Mouse (Mus musculus) liver, embryonic 16.5 days (tissue): ENCODE data around the gene Ap1m2. TPM values are rescaled to one million over a fixed set of nuclear protein-coding genes. Genes with fewer than 3 reads are reported as not detected.
"Not testable (repeated sequence)": the region's sequence is repeated elsewhere in the genome, so short reads cannot be mapped to it uniquely, and the experiment has no call there.

Source experiments
- ATAC-seq: fragments of 200-750 bp; cut with Nextera tagmentation; 2 replicates; pipeline ENCODE4 v1.8.0; 2017; ENCODE audit warnings: low read depth, mild to moderate bottlenecking, moderate number of reproducible peaks, moderate library complexity
- H3K27ac ChIP-seq: fragments of 300-500 bp; sonication (generic); 2 replicates; pipeline ENCODE4 v1.5.1; 2014; ENCODE audit warnings: mild to moderate bottlenecking, low read length
- H3K27me3 ChIP-seq: fragments of 300-500 bp; sonication (generic); 2 replicates; pipeline ENCODE4 v1.6.1; 2014; ENCODE audit warnings: low read depth, low read length, mixed read lengths; ENCODE audit not compliant: control insufficient read depth, insufficient read depth
- H3K36me3 ChIP-seq: fragments of 300-500 bp; sonication (generic); 2 replicates; pipeline ENCODE4 v1.6.1; 2014; ENCODE audit warnings: mild to moderate bottlenecking; ENCODE audit not compliant: control insufficient read depth, insufficient read depth
- H3K4me1 ChIP-seq: fragments of 300-500 bp; sonication (generic); 2 replicates; pipeline ENCODE4 v1.6.1; 2014; ENCODE audit warnings: low read depth, low read length, mixed read lengths; ENCODE audit not compliant: control insufficient read depth
- H3K4me2 ChIP-seq: fragments of 300-500 bp; sonication (generic); 2 replicates; pipeline ENCODE4 v1.6.1; 2014; ENCODE audit warnings: low read depth, low read length, mixed read lengths
- H3K4me3 ChIP-seq: fragments of 300-500 bp; sonication (generic); 2 replicates; pipeline ENCODE4 v1.5.1; 2014; ENCODE audit warnings: low read depth, mild to moderate bottlenecking, low read length
- H3K9ac ChIP-seq: fragments of 300-500 bp; sonication (generic); 2 replicates; pipeline ENCODE4 v1.6.1; 2014; ENCODE audit warnings: low read depth, low read length
- H3K9me3 ChIP-seq: fragments of 300-500 bp; sonication (generic); replicated peaks from 2 replicates; pipeline ENCODE4 v1.6.1; 2016; ENCODE audit warnings: low read length; ENCODE audit not compliant: control insufficient read depth
- WGBS: fragments of 180-500 bp; shearing (Covaris S2); extraction: QIAGEN DNeasy Blood & Tissue Kit; methylation state at CpG from one replicate; pipeline ENCODE4 v1.1.7; 2014; ENCODE audit not compliant: insufficient replicate concordance; 5-methylcytosine and 5-hydroxymethylcytosine counted together
- polyA plus RNA-seq: library from polyadenylated mRNA; unstranded; fragments of >200 nt; fragmentation: Nextera tagmentation; extraction: Ambion mirVana; gene quantifications from 2 replicates; pipeline ENCODE4 v1.2.1, GENCODE M21; 2015

Gene Ap1m2
- polyA plus RNA-seq, 1 experiment from 2014 or later: 1.1 TPM

DNA sequence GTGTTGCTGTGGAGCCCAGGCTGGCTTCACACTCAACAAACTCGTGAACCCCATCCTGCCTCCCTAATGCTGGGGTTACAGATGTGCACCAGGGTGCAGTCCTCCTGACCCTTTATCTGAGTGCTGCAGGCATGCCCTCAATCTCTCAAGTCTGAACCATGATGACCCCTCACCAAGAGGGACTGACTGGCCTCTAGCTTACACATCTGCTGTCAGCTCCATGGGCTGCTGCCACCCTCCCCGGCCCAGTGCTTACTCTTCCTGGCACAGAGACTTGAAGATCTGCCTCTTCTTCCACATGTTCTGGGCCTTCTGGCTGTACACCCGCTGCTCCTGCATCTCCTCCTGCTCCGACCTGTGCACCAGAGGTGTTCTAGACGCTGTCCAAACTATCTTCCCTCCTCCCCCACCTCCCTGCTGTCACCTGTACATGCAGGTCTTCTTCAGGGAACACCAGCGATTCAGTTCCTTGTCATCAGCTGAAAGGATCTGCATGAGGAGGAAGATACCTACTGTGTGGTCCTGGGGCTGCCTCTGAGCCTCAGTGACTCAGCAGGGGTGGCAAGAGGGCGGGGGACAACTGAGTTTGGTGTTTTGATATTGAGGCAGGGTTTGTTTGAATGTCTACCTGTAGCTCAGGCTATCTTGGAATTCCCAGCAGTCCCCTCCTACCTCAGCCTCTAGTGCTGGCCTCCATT is 37.0 kb downstream of the Ap1m2 start:
- peaks cover 86% of the 10 kb centered on the region for H3K36me3 ChIP-seq

DNA sequence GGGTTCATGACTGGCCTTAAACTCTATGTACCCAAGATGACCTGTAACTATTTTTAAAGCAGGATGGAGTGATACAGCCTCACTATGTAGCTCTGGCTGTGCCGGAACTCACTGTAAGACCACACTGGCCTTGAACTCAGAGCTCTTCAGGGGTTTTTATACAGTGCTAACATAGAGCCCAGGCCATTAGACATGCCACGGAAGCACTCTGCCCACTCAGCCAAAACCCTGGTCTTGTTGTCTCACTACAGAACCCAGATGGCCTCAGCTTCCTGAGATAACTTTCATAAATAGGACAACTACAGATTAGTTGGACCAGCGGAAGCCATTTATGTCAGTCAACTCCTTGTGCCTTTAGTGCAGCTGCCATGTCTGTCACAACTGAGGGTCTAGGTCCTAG is 37.8 kb downstream of the Ap1m2 start:
- Histone ChIP-seq H3K9ac (no peak overlapping the region), H3K36me3 (peaks cover 89% of the 10 kb centered on the region), H3K9me3 (no peaks in the 10 kb centered on the region), H3K4me1 (peaks cover 23% of the 10 kb centered on the region), H3K27me3 (no peaks in the 10 kb centered on the region), H3K4me3 (no peak overlapping the region), H3K27ac (peak overlapping the region; percentile 46), H3K4me2 (no peak overlapping the region)
- no peak for ATAC-seq
- 67% methylated on average over 3 of the region's 3 CpGs for WGBS

More for the DNA sequence above, 37.0 kb downstream of the Ap1m2 start:
- ATAC-seq: peak; percentile 40
- peak overlapping the region; percentile 23; the same call in 1 of the 2 replicates for H3K9ac ChIP-seq
- H3K4me2 ChIP-seq: no peak overlapping the region
- H3K4me3 ChIP-seq: no peak overlapping the region
- H3K4me1 ChIP-seq: peaks cover 23% of the 10 kb centered on the region
- no peaks in the 10 kb centered on the region for H3K9me3 ChIP-seq
- H3K27ac ChIP-seq: no peak overlapping the region; the same call in 1 of the 2 replicates
- no peaks in the 10 kb centered on the region for H3K27me3 ChIP-seq
- WGBS: 60% methylated on average over 7 of the region's 7 CpGs

DNA sequence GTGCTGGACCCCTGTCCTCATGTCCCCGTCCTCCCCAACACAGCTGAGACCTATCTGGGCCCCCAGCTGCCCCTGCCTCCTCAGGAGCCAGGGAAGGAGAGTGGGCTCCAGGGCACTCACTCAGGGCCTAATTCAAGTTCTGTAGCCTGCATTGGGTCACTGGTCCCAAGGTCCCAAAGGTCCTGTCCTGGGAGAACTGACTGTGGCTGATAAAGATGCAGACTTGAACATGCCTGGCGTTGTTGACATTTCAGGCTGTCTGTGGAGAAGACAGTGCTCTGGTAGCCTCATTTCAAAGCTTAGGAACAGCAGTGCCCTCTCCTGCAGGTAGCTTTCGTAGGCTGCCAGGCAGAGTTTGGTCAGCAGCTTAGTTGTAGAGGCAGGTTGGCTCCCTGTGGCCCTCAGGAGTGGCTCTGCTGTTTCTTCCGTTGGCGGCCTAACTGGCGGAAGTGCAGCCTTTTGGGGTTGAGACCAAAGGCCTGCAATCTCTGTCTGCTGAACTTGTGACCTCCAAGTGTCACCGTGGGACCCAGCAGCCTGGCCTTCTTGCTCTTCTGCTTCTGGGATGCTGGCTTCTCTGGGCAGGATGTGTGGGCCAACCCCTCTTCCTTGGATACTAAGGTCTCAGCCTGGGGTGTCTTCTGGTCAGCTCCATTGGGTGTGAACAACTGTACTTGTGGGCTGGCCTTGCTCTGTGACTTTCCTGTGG is 38.5 kb downstream of the Ap1m2 start:
- no peak for ATAC-seq
- Histone ChIP-seq H3K27ac (peak overlapping the region; percentile 46), H3K36me3 (peaks cover 95% of the 10 kb centered on the region), H3K27me3 (no peaks in the 10 kb centered on the region), H3K4me2 (no peak overlapping the region), H3K4me3 (no peak overlapping the region), H3K4me1 (peaks cover 23% of the 10 kb centered on the region), H3K9ac (no peak overlapping the region), H3K9me3 (no peaks in the 10 kb centered on the region)
- 74% methylated on average over 7 of the region's 7 CpGs for WGBS

DNA sequence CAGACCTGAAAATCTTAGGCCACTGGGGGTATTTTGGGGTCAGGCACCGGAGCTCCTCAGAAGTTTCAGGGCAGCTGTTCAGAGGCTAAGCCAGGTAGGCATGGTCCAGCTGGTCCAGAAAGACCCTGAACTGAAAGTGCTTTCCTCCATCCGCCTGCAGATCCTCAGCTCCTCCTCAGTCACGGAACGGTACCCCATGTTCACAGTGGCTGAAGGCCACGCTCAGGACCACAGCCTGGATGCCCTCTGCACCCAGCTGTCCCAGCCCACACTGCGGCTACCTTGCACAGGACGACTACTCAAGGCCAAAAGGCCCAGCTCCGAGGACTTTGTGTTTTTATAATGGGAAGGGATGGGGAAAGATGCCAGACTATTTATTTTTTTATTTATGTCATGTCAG is 39.0 kb downstream of the Ap1m2 start:
- 80% methylated on average over 8 of the region's 8 CpGs for WGBS
- peaks cover 96% of the 10 kb centered on the region for H3K36me3 ChIP-seq
- H3K4me3 ChIP-seq: no peak overlapping the region
- H3K4me2 ChIP-seq: no peak overlapping the region
- no peak overlapping the region for H3K9ac ChIP-seq
- no peak overlapping the region for H3K27ac ChIP-seq
- H3K27me3 ChIP-seq: no peaks in the 10 kb centered on the region
- ATAC-seq: no peak
- peaks cover 26% of the 10 kb centered on the region for H3K4me1 ChIP-seq
- no peaks in the 10 kb centered on the region for H3K9me3 ChIP-seq

DNA sequence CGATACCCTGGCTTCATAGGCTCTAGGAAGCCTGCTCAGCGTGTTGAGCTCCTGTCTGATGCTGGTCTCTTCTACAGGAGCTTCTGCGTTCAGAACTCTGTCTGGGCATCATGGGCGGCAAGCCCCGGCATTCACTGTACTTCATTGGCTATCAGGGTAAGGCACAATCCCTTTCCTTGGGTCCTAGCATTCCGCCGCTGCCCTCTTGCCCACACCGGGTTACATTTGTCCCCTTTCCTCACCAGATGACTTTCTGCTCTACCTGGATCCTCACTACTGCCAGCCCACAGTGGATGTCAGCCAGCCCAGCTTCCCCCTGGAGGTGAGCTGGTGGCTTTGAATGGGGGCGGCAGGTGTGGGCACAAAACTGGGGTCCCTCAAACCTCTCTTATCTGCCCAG is 39.7 kb downstream of the Ap1m2 start:
- H3K4me1 ChIP-seq: peaks cover 28% of the 10 kb centered on the region
- H3K9me3 ChIP-seq: no peaks in the 10 kb centered on the region
- no peak overlapping the region for H3K4me2 ChIP-seq
- peaks cover 94% of the 10 kb centered on the region for H3K36me3 ChIP-seq
- no peak overlapping the region for H3K4me3 ChIP-seq
- WGBS: 90% methylated on average over 9 of the region's 9 CpGs
- H3K27ac ChIP-seq: no peak overlapping the region
- H3K27me3 ChIP-seq: no peaks in the 10 kb centered on the region
- ATAC-seq: no peak
- no peak overlapping the region for H3K9ac ChIP-seq

DNA sequence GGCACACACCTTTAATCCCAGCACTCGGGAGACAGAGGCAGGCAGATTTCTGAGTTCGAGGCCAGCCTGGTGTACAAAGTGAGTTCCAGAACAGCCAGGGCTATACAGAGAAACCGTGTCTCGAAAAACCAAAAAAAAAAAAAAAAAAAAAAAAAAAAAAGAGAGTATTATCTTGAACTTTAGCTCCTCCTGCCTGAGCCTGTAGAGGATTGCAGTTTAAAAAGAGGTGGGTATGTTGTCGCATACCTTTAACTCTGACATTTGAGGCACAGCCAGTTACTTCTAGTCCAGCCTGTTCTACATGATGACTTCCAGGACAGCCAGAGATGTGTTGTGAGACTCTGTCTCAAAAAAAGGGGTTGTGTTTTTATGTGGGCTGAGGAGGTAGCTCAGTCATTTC is 42.5 kb downstream of the Ap1m2 start:
- not testable (repeated sequence) for H3K9ac ChIP-seq, H3K4me3 ChIP-seq, H3K4me2 ChIP-seq, ATAC-seq, H3K27ac ChIP-seq, H3K9me3 ChIP-seq, H3K27me3 ChIP-seq
- H3K4me1 ChIP-seq: peaks cover 37% of the 10 kb centered on the region
- H3K36me3 ChIP-seq: peaks cover 78% of the 10 kb centered on the region
- 65% methylated on average over 5 of the region's 5 CpGs for WGBS

DNA sequence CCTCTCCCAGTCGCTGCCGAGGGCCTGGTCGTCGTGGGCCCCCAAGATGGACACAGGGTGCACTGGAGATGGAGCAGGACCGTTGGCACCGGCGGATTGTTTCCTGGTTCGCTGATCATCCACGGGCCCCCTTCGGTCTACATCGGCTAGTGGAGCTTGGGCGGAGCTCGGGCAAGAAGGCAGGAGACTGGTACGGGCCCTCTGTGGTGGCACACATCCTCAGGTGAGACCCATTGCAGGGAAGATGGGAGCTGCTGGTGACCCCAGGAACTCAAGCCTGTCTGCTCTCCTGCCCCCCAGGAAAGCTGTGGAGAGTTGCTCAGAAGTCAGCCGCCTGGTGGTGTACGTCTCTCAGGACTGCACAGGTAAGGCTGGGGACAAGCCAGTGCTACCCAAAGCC is 43.8 kb downstream of the Ap1m2 start:
- Histone ChIP-seq H3K4me1 (peaks cover 35% of the 10 kb centered on the region), H3K9ac (no peak overlapping the region)
- 95% methylated on average over 16 of the region's 16 CpGs for WGBS

DNA sequence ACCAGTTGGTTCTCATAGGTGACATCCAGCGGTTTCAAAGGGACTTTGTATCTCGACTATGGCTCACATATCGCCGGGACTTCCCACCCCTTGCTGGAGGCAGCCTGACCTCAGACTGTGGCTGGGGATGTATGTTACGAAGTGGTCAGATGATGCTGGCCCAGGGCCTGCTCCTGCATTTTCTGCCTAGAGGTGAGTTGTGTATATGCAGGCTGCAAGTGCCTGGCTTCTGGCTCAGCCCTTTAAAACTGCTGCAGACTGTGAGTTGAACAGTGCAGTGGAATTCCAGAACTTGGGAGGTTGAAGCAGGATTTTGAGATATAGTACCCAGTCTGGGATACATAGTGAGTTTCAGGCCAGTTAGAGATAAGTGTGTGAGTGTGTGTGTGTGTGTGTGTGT is 45.2 kb downstream of the Ap1m2 start:
- H3K27ac ChIP-seq: peak overlapping the region; percentile 100; the same call in 1 of the 2 replicates
- H3K4me1 ChIP-seq: peaks cover 43% of the 10 kb centered on the region
- H3K9ac ChIP-seq: peak overlapping the region; percentile 96
- 85% methylated on average over 5 of the region's 5 CpGs for WGBS
- ATAC-seq: no peak
- peak overlapping the region; percentile 76 for H3K4me2 ChIP-seq
- H3K27me3 ChIP-seq: no peaks in the 10 kb centered on the region
- H3K4me3 ChIP-seq: peak overlapping the region; percentile 83
- H3K36me3 ChIP-seq: peaks cover 51% of the 10 kb centered on the region
- H3K9me3 ChIP-seq: no peaks in the 10 kb centered on the region

More for the DNA sequence above, 43.8 kb downstream of the Ap1m2 start:
- H3K4me2 ChIP-seq: no peak overlapping the region
- H3K27ac ChIP-seq: no peak overlapping the region
- peaks cover 65% of the 10 kb centered on the region for H3K36me3 ChIP-seq
- H3K27me3 ChIP-seq: no peaks in the 10 kb centered on the region
- no peaks in the 10 kb centered on the region for H3K9me3 ChIP-seq
- H3K4me3 ChIP-seq: no peak overlapping the region
- ATAC-seq: no peak

DNA sequence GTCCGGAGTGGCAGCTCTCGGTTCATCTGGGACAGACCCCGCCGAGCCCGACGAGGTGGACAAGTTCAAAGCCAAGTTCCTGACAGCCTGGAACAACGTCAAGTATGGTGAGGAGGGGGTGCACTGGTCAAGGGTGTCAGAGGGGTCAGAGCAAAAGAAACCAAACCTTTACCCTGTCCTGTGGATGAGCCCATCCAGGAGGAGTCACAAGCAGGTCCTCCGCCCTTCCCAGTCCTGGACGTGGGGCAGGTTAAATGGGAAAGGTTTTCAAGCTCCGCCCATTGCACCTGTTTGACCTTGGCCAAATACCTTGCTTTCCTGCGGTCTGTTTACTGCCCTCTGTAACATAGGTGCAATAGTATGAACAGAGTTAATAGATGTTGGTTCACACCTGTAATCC is 46.5 kb downstream of the Ap1m2 start:
- Histone ChIP-seq H3K4me3 (peak overlapping the region; percentile 83), H3K4me1 (peaks cover 47% of the 10 kb centered on the region), H3K27me3 (no peaks in the 10 kb centered on the region), H3K36me3 (peaks cover 38% of the 10 kb centered on the region), H3K9me3 (no peaks in the 10 kb centered on the region), H3K9ac (peak overlapping the region; percentile 96), H3K27ac (peak overlapping the region; percentile 100), H3K4me2 (peak overlapping the region; percentile 76)
- peak; percentile 35 for ATAC-seq
- 3% methylated on average over 11 of the region's 11 CpGs for WGBS
